Mouse (Mus musculus) kidney, embryonic 16.5 days (tissue): ENCODE data around the gene Hps1. TPM values are rescaled to one million over a fixed set of nuclear protein-coding genes. Genes with fewer than 3 reads are reported as not detected.

Experiments
- ATAC-seq: fragments of 200-750 bp; cut with Nextera tagmentation; 2 replicates; pipeline ENCODE4 v1.8.0; 2017; ENCODE audit warnings: moderate TSS enrichment; ENCODE audit not compliant: low FRiP score, low TSS enrichment
- H3K27ac ChIP-seq: fragments of 300-500 bp; sonication (generic); 2 replicates; pipeline ENCODE4 v1.5.1; 2014; ENCODE audit warnings: low read length
- H3K27me3 ChIP-seq: fragments of 300-500 bp; sonication (generic); 2 replicates; pipeline ENCODE4 v1.6.1; 2014; ENCODE audit warnings: low read length, control low read depth, mixed read lengths; ENCODE audit not compliant: insufficient read depth
- H3K36me3 ChIP-seq: fragments of 300-500 bp; sonication (generic); 2 replicates; pipeline ENCODE4 v1.6.1; 2014; ENCODE audit warnings: low read length, control low read depth, mixed read lengths; ENCODE audit not compliant: insufficient read depth
- H3K4me1 ChIP-seq: fragments of 300-500 bp; sonication (generic); 2 replicates; pipeline ENCODE4 v1.6.1; 2014; ENCODE audit warnings: low read length, control low read depth, mixed read lengths; ENCODE audit not compliant: insufficient read depth
- H3K4me2 ChIP-seq: fragments of 300-500 bp; sonication (generic); replicated peaks from 2 replicates; pipeline ENCODE4 v1.6.1; 2014; ENCODE audit warnings: low read depth, low read length
- H3K4me3 ChIP-seq: fragments of 300-500 bp; sonication (generic); 2 replicates; pipeline ENCODE4 v1.5.1; 2014; ENCODE audit warnings: mild to moderate bottlenecking, low read length
- H3K9ac ChIP-seq: fragments of 300-500 bp; sonication (generic); replicated peaks from 2 replicates; pipeline ENCODE4 v1.6.1; 2014; ENCODE audit warnings: low read length
- H3K9me3 ChIP-seq: fragments of 300-500 bp; sonication (generic); 2 replicates; pipeline ENCODE4 v1.6.1; 2016; ENCODE audit warnings: low read length, control low read depth
- WGBS: fragments of 180-500 bp; shearing (Covaris S2); extraction: QIAGEN DNeasy Blood & Tissue Kit; methylation state at CpG from one replicate; pipeline ENCODE4 v1.1.7; 2014; 5-methylcytosine and 5-hydroxymethylcytosine counted together
- polyA plus RNA-seq: library from polyadenylated mRNA; unstranded; fragments of >200 nt; fragmentation: Nextera tagmentation; extraction: Ambion mirVana; gene quantifications from 2 replicates; pipeline ENCODE4 v1.2.1, GENCODE M21; 2015

Hps1 gene
- polyA plus RNA-seq = 16.8 and 16.9 TPM in 2 replicates

DNA sequence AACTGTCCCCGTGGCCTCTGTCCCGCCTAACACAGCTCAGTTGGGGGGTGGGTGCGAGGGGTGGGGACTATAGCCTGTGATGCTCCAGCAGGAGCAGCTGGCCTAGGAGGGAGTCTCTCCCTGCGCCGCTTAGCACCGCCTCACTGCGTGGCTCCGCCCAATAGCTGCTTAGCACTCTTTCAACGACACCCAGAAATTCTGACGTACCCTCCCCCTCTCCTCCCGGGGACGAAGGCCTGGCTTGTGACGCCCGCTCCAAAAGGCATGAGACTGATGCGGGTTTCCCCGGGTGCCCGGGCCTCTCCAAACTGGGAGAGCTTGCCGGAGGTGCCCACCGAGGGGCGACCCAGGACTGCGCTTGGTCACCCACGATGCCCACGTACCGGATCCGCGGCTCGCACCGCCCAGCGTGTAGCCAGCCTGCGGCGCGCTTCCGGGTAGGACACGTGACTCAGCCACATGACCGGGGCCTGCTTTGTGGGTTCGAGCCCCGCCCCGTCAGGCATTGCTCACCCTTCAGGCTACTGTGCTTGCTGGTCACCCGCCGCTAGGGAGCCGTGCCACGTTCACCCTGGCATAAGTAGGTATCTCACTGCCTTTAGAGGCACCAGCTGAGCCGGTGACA is at the start of gene Hps1:
TSS of gene Hps1 (minus strand) at position 448 of the 625 bp plus-strand sequence.
- Histone ChIP-seq H3K4me3 (peak within 1 kb of the TSS; percentile 60), H3K27ac (peak within 1 kb of the TSS; percentile 72), H3K9me3 (no peaks in the 10 kb centered on the region), H3K27me3 (no peaks in the 10 kb centered on the region), H3K4me2 (peak within 1 kb of the TSS; percentile 79), H3K36me3 (no peaks in the 10 kb centered on the region), H3K9ac (peak within 1 kb of the TSS; percentile 69), H3K4me1 (peaks cover 10% of the 10 kb centered on the region)
- WGBS = under 1% methylated on average over 43 of the region's 43 CpGs
- ATAC-seq = peak; percentile 98

GRCm38 (mm10) chr19:42829196-42829595 is 49.4 kb upstream of the Hps1 start:
- no peak for ATAC-seq
- Histone ChIP-seq H3K9me3 (no peaks in the 10 kb centered on the region), H3K4me3 (no peak overlapping the region), H3K27me3 (no peaks in the 10 kb centered on the region), H3K9ac (no peak overlapping the region), H3K4me2 (no peak overlapping the region), H3K27ac (no peak overlapping the region), H3K36me3 (no peaks in the 10 kb centered on the region), H3K4me1 (no peaks in the 10 kb centered on the region)
- 76% methylated on average over 4 of the region's 4 CpGs for WGBS

DNA sequence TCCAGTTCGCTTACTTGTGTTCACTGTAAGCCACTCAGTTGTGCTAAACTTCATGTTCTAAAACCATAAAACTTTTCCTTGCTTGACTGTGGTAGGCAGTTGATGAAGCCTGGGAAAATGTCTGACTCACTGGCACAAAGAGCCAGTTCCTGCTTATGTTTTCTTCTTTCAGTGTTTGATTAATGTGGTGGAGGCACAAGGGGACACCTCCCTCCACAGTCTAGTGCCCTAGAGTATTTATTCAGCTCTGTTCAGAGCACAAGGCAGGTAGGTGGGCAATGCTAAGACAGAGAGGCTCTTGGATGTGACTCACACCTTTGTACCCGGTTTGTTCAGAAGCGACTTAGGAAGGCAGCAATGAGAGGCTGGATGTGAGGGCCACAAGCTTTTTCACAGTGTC is 48.1 kb upstream of the Hps1 start:
- H3K9ac ChIP-seq = no peak overlapping the region
- H3K4me1 ChIP-seq = no peaks in the 10 kb centered on the region
- H3K9me3 ChIP-seq = no peaks in the 10 kb centered on the region
- ATAC-seq = no peak
- no peak overlapping the region for H3K4me2 ChIP-seq
- WGBS = 50% methylated on average over 3 of the region's 3 CpGs
- H3K36me3 ChIP-seq = no peaks in the 10 kb centered on the region
- no peak overlapping the region for H3K27ac ChIP-seq
- no peaks in the 10 kb centered on the region for H3K27me3 ChIP-seq
- H3K4me3 ChIP-seq = no peak overlapping the region

DNA sequence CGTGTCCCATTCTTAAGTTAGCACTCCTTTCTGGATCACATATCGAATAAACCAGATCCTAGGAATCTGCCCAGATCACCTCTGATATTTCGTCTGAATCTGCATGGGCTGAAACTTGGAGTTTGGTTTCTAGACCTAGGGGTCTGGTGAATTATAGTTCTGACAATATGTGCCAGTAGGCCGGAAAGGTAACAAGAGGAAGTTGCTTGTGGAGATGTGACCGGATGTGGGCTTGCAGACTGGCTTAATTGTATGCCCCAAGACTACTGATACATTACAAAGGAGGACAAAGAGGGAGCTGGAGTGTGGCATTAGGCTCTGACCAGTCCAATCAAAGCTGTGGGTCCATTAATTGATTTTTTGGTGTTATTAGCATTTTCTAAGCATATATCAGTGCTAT is 40.3 kb upstream of the Hps1 start:
- WGBS = 87% methylated on average over 5 of the region's 5 CpGs

GRCm38 (mm10) chr19:42817761-42818160 is 38.0 kb upstream of the Hps1 start:
- H3K4me1 ChIP-seq = no peaks in the 10 kb centered on the region
- no peaks in the 10 kb centered on the region for H3K27me3 ChIP-seq
- no peak overlapping the region for H3K27ac ChIP-seq
- H3K9ac ChIP-seq = no peak overlapping the region
- H3K9me3 ChIP-seq = no peaks in the 10 kb centered on the region
- no peaks in the 10 kb centered on the region for H3K36me3 ChIP-seq
- H3K4me3 ChIP-seq = no peak overlapping the region
- no peak overlapping the region for H3K4me2 ChIP-seq
- WGBS = 67% methylated on average over 2 of the region's 2 CpGs
- no peak for ATAC-seq

More for the DNA sequence above, 40.3 kb upstream of the Hps1 start:
- no peak for ATAC-seq
- Histone ChIP-seq H3K36me3 (no peaks in the 10 kb centered on the region), H3K4me2 (no peak overlapping the region), H3K9me3 (no peaks in the 10 kb centered on the region), H3K4me1 (no peaks in the 10 kb centered on the region), H3K9ac (no peak overlapping the region), H3K27me3 (no peaks in the 10 kb centered on the region), H3K4me3 (no peak overlapping the region), H3K27ac (no peak overlapping the region)

GRCm38 (mm10) chr19:42816261-42816660 is 36.5 kb upstream of the Hps1 start:
- H3K9ac ChIP-seq = no peak overlapping the region
- ATAC-seq = no peak

GRCm38 (mm10) chr19:42810140-42810539 is 30.4 kb upstream of the Hps1 start:
- no peak for ATAC-seq
- H3K4me3 ChIP-seq = no peak overlapping the region
- H3K9ac ChIP-seq = no peak overlapping the region
- WGBS = 57% methylated on average over 5 of the region's 5 CpGs
- no peaks in the 10 kb centered on the region for H3K36me3 ChIP-seq
- 0 out of 2 replicates have a peak, but pooled peaks cover 4% of the 10 kb centered on the region for H3K4me1 ChIP-seq
- H3K27me3 ChIP-seq = no peaks in the 10 kb centered on the region
- no peaks in the 10 kb centered on the region for H3K9me3 ChIP-seq
- H3K27ac ChIP-seq = no peak overlapping the region
- no peak overlapping the region for H3K4me2 ChIP-seq

More at GRCm38 (mm10) chr19:42816261-42816660, 36.5 kb upstream of the Hps1 start:
- Histone ChIP-seq H3K4me3 (no peak overlapping the region), H3K4me1 (0 out of 2 replicates have a peak, but pooled peaks cover 4% of the 10 kb centered on the region), H3K27ac (no peak overlapping the region), H3K27me3 (no peaks in the 10 kb centered on the region), H3K9me3 (no peaks in the 10 kb centered on the region), H3K4me2 (no peak overlapping the region), H3K36me3 (no peaks in the 10 kb centered on the region)
- WGBS = 81% methylated on average over 2 of the region's 2 CpGs

GRCm38 (mm10) chr19:42809491-42809890 is 29.7 kb upstream of the Hps1 start:
- H3K9ac ChIP-seq = no peak overlapping the region
- H3K27ac ChIP-seq = no peak overlapping the region
- no peaks in the 10 kb centered on the region for H3K9me3 ChIP-seq
- H3K27me3 ChIP-seq = no peaks in the 10 kb centered on the region
- ATAC-seq = no peak
- no peak overlapping the region for H3K4me2 ChIP-seq
- H3K4me1 ChIP-seq = 0 out of 2 replicates have a peak, but pooled peaks cover 4% of the 10 kb centered on the region
- 84% methylated on average over 10 of the region's 10 CpGs for WGBS
- H3K36me3 ChIP-seq = no peaks in the 10 kb centered on the region
- no peak overlapping the region for H3K4me3 ChIP-seq

DNA sequence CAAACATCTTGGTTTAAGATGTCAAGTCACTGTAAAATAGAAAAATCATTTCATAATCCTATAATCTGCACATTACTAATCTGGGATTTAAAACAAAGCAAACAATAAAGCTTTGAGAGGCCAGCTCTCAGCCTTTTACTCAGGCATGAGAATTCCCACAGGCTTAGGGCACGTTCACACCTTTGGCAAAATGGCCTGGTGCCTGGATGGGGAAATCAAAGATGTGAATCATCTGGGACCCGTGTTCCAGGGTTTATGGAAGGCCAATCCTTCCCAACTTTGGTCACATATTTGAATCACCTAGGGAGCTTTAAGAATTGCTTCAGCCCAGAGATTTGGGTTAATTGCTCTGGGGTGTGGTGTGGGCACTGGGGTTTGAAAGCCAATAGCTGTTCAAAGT is 18.1 kb upstream of the Hps1 start:
- no peak for ATAC-seq
- Histone ChIP-seq H3K4me1 (peaks cover 5% of the 10 kb centered on the region; the same call in 1 of the 2 replicates), H3K4me3 (no peak overlapping the region), H3K9ac (no peak overlapping the region), H3K4me2 (no peak overlapping the region), H3K27ac (no peak overlapping the region), H3K27me3 (peaks cover 4% of the 10 kb centered on the region; the same call in 1 of the 2 replicates), H3K9me3 (no peaks in the 10 kb centered on the region), H3K36me3 (no peaks in the 10 kb centered on the region)
- 44% methylated on average over 2 of the region's 2 CpGs for WGBS

GRCm38 (mm10) chr19:42795801-42796200 is 16.0 kb upstream of the Hps1 start:
- Histone ChIP-seq H3K4me1 (peaks cover 5% of the 10 kb centered on the region; the same call in 1 of the 2 replicates), H3K36me3 (no peaks in the 10 kb centered on the region), H3K4me3 (peak overlapping the region; percentile 43; the same call in 1 of the 2 replicates), H3K9ac (no peak overlapping the region), H3K4me2 (peak overlapping the region; percentile 64), H3K27me3 (peaks cover 4% of the 10 kb centered on the region; the same call in 1 of the 2 replicates), H3K9me3 (no peaks in the 10 kb centered on the region), H3K27ac (no peak overlapping the region)
- 22% methylated on average over 9 of the region's 9 CpGs for WGBS
- no peak for ATAC-seq
